Mouse (Mus musculus): ENCODE results near the gene Sept1. TPM values are rescaled to one million over a fixed set of nuclear protein-coding genes. Genes with fewer than 3 reads are reported as not detected.

Sept1 gene
- polyA plus RNA-seq, 1 experiment from 2014 or later: 12.3 TPM

- no peaks in the 10 kb centered on the region for H3K27me3 ChIP-seq (replicated peaks; ENCODE audit: control insufficient read depth, insufficient read depth, low read length)
- no peaks in the 10 kb centered on the region; the same call in none of the 2 replicates for H3K4me1 ChIP-seq (ENCODE audit: control insufficient read depth, insufficient read depth, low read depth, low read length)
- H3K36me3 ChIP-seq (ENCODE audit: control insufficient read depth, insufficient read depth, low read length): no peaks in the 10 kb centered on the region
- no peaks in the 10 kb centered on the region for H3K9me3 ChIP-seq (ENCODE audit: control insufficient read depth, low read length)
- ATAC-seq: 0 out of 2 replicates have a peak, but pooled peaks have one; percentile 35
- WGBS: 27% methylated on average over 33 of the region's 33 CpGs
- H3K4me3 ChIP-seq (ENCODE audit: low read length): peak overlapping the region; percentile 32
- H3K27ac ChIP-seq (ENCODE audit: low read depth, low read length): no peak overlapping the region
- peak overlapping the region; percentile 56 for H3K4me2 ChIP-seq (ENCODE audit: low read length)
- peak overlapping the region; percentile 54 for H3K9ac ChIP-seq (ENCODE audit: low read depth, low read length)
Measured at GRCm38 (mm10) chr7:127214981-127215871, 17.7 kb downstream of the Sept1 start.

DNA sequence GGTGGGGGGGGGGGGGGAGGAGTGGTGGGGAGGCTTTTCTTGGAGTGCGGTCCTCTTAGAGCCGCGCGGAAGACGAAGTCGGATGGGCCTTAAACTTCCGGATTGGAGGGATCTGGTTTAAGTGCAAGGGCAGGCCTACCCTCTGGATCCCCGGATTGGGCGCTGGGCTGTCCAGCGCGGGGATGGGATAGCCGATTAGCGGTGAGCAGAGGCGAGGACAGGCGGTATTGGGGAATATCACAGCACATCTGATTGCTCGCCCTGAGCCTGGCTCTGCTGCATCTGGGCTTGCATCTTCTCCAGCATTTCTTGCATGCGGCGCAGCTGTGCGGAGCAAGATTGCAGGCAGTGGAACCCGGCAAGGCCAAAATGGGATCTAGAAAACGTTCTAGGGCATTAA lies 18.4 kb downstream of the Sept1 start:
- no peak for ATAC-seq
- Histone ChIP-seq H3K9me3 (ENCODE audit: control insufficient read depth, low read length) (no peaks in the 10 kb centered on the region), H3K4me2 (ENCODE audit: low read length) (peak overlapping the region; percentile 56), H3K9ac (ENCODE audit: low read depth, low read length) (no peak overlapping the region), H3K4me3 (ENCODE audit: low read length) (no peak overlapping the region; the same call in 1 of the 2 replicates), H3K27me3 (replicated peaks; ENCODE audit: control insufficient read depth, insufficient read depth, low read length) (no peaks in the 10 kb centered on the region), H3K27ac (ENCODE audit: low read depth, low read length) (no peak overlapping the region), H3K4me1 (ENCODE audit: control insufficient read depth, insufficient read depth, low read depth, low read length) (peaks cover 1% of the 10 kb centered on the region), H3K36me3 (ENCODE audit: control insufficient read depth, insufficient read depth, low read length) (no peaks in the 10 kb centered on the region)
- WGBS: 30% methylated on average over 21 of the region's 21 CpGs

DNA sequence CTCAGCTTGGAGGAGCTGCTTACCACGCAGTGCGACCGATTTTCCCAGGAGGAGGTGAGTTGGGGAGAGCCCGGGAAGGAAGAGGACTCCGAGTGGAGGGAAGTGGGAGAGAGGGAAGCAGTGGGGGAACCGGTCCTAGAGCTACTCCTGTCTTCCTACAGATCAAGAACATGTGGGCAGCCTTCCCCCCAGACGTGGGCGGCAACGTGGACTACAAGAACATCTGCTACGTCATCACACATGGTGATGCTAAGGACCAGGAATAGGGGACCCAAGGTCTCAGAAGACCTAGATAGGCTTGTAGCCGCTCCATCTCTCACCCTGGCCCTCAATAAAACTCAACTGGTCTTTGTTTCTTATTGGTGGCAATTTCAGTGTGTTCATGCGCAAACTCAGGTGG lies 19.0 kb downstream of the Sept1 start:
- peaks cover 4% of the 10 kb centered on the region for H3K4me1 ChIP-seq (ENCODE audit: control insufficient read depth, insufficient read depth, low read depth, low read length)
- no peak overlapping the region for H3K9ac ChIP-seq (ENCODE audit: low read depth, low read length)
- no peaks in the 10 kb centered on the region for H3K36me3 ChIP-seq (ENCODE audit: control insufficient read depth, insufficient read depth, low read length)
- H3K27ac ChIP-seq (ENCODE audit: low read depth, low read length): no peak overlapping the region
- no peaks in the 10 kb centered on the region for H3K27me3 ChIP-seq (replicated peaks; ENCODE audit: control insufficient read depth, insufficient read depth, low read length)
- H3K4me2 ChIP-seq (ENCODE audit: low read length): peak overlapping the region; percentile 14; the same call in 1 of the 2 replicates
- WGBS: 59% methylated on average over 12 of the region's 12 CpGs
- ATAC-seq: no peak
- H3K9me3 ChIP-seq (ENCODE audit: control insufficient read depth, low read length): no peaks in the 10 kb centered on the region
- H3K4me3 ChIP-seq (ENCODE audit: low read length): no peak overlapping the region

DNA sequence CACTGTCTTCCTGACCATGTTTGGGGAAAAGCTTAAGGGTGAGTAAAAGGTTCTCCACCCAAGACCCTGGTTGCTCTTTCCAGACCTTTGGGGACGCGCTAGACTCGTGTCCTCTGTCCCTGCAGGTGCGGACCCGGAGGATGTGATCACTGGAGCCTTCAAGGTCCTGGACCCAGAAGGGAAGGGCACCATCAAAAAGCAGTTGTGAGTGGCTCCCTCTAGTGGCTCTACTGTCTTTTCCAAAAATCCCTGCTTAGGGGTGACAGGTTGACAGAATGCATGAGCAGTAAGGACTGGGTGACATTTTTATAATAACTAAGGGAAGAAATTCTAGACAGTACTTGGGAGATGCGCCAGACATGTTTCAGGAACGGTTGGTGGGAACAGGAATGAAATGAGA lies 19.4 kb downstream of the Sept1 start:
- Histone ChIP-seq H3K4me2 (ENCODE audit: low read length) (no peak overlapping the region), H3K27me3 (replicated peaks; ENCODE audit: control insufficient read depth, insufficient read depth, low read length) (no peaks in the 10 kb centered on the region), H3K4me1 (ENCODE audit: control insufficient read depth, insufficient read depth, low read depth, low read length) (peaks cover 4% of the 10 kb centered on the region), H3K9me3 (ENCODE audit: control insufficient read depth, low read length) (no peaks in the 10 kb centered on the region), H3K27ac (ENCODE audit: low read depth, low read length) (no peak overlapping the region), H3K4me3 (ENCODE audit: low read length) (no peak overlapping the region), H3K36me3 (ENCODE audit: control insufficient read depth, insufficient read depth, low read length) (no peaks in the 10 kb centered on the region), H3K9ac (ENCODE audit: low read depth, low read length) (no peak overlapping the region)
- no peak for ATAC-seq
- WGBS: 35% methylated on average over 7 of the region's 7 CpGs

DNA sequence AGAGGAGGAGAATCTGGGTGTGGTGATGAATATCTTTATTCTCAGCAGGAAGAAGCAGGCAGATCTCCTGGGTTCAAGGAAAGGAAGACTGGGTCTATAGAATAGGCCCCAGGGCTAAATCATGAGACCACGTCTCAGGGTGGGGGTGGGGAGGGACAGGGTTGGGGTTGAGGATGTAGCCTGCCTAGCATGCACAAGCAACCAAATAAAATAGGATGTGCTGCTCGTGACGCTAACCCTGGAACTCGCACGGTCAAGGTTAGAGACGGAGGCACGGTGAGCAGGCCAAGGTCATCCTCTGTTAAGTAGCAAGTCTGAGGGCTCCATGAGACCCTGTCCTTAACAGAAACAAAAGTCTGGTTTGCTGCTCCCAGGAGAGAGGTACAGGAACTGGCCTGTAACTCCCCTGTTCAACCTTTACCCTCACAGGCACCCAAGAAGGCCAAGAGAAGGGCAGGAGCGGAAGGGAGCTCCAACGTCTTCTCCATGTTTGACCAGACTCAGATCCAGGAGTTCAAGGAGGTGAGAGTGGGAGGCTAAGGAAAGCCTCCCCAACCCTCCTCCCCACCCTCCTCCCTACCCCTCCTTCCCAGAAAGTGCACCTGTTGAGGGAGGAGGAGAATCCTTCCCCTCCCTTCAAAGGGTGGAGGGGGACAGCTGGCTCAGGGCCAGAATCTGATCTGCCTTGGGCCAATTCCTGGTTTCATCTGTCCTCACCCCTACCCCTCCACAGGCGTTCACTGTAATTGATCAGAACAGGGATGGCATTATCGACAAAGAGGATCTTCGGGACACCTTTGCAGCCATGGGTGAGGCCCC lies 20.3 kb downstream of the Sept1 start:
- Histone ChIP-seq H3K36me3 (ENCODE audit: control insufficient read depth, insufficient read depth, low read length) (no peaks in the 10 kb centered on the region), H3K9me3 (ENCODE audit: control insufficient read depth, low read length) (no peaks in the 10 kb centered on the region), H3K4me1 (ENCODE audit: control insufficient read depth, insufficient read depth, low read depth, low read length) (peaks cover 4% of the 10 kb centered on the region), H3K27ac (ENCODE audit: low read depth, low read length) (no peak overlapping the region), H3K27me3 (replicated peaks; ENCODE audit: control insufficient read depth, insufficient read depth, low read length) (no peaks in the 10 kb centered on the region), H3K9ac (ENCODE audit: low read depth, low read length) (no peak overlapping the region), H3K4me3 (ENCODE audit: low read length) (no peak overlapping the region), H3K4me2 (ENCODE audit: low read length) (no peak overlapping the region)
- WGBS: 88% methylated on average over 12 of the region's 12 CpGs
- ATAC-seq: no peak

- WGBS: 68% methylated on average over 5 of the region's 5 CpGs
- Histone ChIP-seq H3K27ac (ENCODE audit: low read depth, low read length) (no peak overlapping the region), H3K9me3 (ENCODE audit: control insufficient read depth, low read length) (no peaks in the 10 kb centered on the region), H3K4me2 (ENCODE audit: low read length) (no peak overlapping the region), H3K9ac (ENCODE audit: low read depth, low read length) (no peak overlapping the region), H3K4me3 (ENCODE audit: low read length) (no peak overlapping the region), H3K36me3 (ENCODE audit: control insufficient read depth, insufficient read depth, low read length) (no peaks in the 10 kb centered on the region), H3K4me1 (ENCODE audit: control insufficient read depth, insufficient read depth, low read depth, low read length) (peaks cover 14% of the 10 kb centered on the region), H3K27me3 (replicated peaks; ENCODE audit: control insufficient read depth, insufficient read depth, low read length) (no peaks in the 10 kb centered on the region)
- ATAC-seq: no peak
Measured at GRCm38 (mm10) chr7:127211014-127211745, 21.8 kb downstream of the Sept1 start.

- Histone ChIP-seq H3K36me3 (ENCODE audit: control insufficient read depth, insufficient read depth, low read length) (no peaks in the 10 kb centered on the region), H3K4me3 (ENCODE audit: low read length) (no peak overlapping the region), H3K4me2 (ENCODE audit: low read length) (no peak overlapping the region), H3K27ac (ENCODE audit: low read depth, low read length) (no peak overlapping the region), H3K4me1 (ENCODE audit: control insufficient read depth, insufficient read depth, low read depth, low read length) (peaks cover 21% of the 10 kb centered on the region), H3K27me3 (replicated peaks; ENCODE audit: control insufficient read depth, insufficient read depth, low read length) (no peaks in the 10 kb centered on the region), H3K9me3 (ENCODE audit: control insufficient read depth, low read length) (no peaks in the 10 kb centered on the region), H3K9ac (ENCODE audit: low read depth, low read length) (no peak overlapping the region)
- ATAC-seq: no peak
- WGBS: 87% methylated on average over 4 of the region's 4 CpGs
Measured at GRCm38 (mm10) chr7:127210266-127210665, 22.7 kb downstream of the Sept1 start.

DNA sequence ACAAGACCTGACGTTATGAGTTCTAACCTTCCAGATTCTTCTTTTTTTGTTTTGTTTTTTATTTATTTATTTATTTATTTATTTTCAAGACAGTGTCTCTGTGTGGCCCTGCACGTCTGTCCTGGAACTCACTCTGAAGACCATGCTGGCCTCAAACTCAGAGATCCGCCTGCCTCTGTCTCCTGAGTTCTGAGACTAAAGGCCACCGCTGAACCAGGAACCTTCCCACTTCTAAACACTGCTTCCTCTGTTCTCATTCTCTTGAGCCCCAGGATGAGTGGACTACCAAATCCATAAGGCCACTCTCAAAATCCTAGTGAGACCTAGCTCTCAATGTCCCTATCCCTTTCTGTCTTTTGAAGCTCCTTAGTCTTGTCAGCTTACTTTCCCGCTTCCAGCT lies 23.1 kb downstream of the Sept1 start:
- H3K27ac ChIP-seq (ENCODE audit: low read depth, low read length): peak overlapping the region; percentile 85; the same call in 1 of the 2 replicates
- H3K4me1 ChIP-seq (ENCODE audit: control insufficient read depth, insufficient read depth, low read depth, low read length): peaks cover 25% of the 10 kb centered on the region
- no peak overlapping the region for H3K9ac ChIP-seq (ENCODE audit: low read depth, low read length)
- H3K27me3 ChIP-seq (replicated peaks; ENCODE audit: control insufficient read depth, insufficient read depth, low read length): no peaks in the 10 kb centered on the region
- H3K4me3 ChIP-seq (ENCODE audit: low read length): no peak overlapping the region
- ATAC-seq: no peak
- H3K4me2 ChIP-seq (ENCODE audit: low read length): peak overlapping the region; percentile 87
- WGBS: 78% methylated on average over 5 of the region's 5 CpGs
- H3K9me3 ChIP-seq (ENCODE audit: control insufficient read depth, low read length): no peaks in the 10 kb centered on the region
- H3K36me3 ChIP-seq (ENCODE audit: control insufficient read depth, insufficient read depth, low read length): no peaks in the 10 kb centered on the region

Measured in hindbrain, embryonic 16.5 days (tissue).